Mouse (Mus musculus) left cerebral cortex, postnatal 14 days (tissue): ENCODE measurements at regions not wholly inside any gene's neighbourhood (a gene's known extent, or its start where the extent isn't known, plus 50 kb on each side); places are given as distances from the start of the nearest gene placed in this dataset.

Source experiments
- DNase-seq, 2 experiments: peaks; one replicate each; pipeline ENCODE4 v3.0.0; 2021 to 2022; ENCODE audit warnings: low spot score in 2 of 2, mixed read lengths in 1 of 2
- intact Hi-C: fragments of 180-260 bp; cut with DNase I; formaldehyde crosslinking; loops from one replicate; pipeline ENCODE4 v1.15.1; 2025

DNA sequence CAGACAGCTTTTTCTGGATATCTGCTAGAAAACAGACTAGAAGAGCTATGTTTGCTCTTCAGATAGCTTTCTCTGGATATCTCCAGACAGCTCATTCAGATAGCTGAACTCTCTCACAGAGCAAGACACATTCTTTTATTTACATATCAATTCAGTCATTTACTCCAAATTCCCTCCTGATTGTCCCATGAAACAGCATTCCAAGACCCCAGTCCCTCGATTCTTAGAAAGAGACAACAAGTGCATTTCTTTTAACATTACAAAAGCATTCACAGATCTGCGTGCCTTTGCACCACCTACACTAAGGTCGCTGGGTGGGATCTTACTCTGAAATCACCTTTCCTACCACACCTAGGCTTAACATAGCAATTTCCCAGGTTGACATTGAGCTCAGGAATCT, 1039.5 kb upstream of the Ddx18 start:
- intact Hi-C loops: no loop called here
- no peak for DNase-seq

DNA sequence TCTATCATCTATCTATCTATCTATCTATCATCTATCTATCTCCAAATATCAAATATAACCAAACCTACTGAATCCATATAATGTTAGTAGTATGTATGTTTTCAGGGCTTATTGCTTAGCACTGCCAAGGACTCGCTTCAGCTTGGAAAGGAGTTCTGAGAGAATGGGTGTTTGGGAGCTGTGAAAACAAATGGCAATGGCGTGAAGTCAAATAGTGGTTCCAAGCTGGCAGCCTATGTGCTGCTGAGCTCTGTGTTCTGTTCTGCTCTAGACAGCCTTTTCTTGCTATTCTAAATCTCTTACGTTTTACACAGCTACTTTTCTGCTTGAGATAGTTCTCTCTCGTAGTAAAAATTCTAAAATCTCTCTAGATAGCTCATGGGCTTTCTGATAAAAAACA, 1008.2 kb upstream of the Ddx18 start:
- intact Hi-C loops: no loop called here
- peak; percentile 13 to 37 for DNase-seq

DNA sequence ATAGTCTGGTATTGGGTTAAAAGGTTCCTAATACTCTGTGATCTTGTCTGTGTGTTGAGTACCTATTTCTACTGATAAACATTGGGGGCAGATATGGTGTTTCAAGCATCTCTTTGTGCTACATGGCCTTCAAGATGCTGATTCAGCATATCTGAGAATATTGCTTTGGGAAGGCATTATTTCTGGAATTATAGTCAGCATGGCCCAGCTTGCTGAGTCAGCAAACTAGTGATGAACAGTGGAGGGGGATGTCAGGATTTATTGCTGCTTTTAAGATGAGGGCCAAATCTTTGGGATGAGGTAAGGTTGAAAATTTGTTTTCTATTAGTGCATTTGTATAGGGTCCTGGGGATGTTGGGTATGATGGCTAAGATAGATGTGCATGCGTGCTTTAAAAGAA, 983.8 kb upstream of the Ddx18 start:
- DNase-seq: no peak
- intact Hi-C loops: no loop called here

DNA sequence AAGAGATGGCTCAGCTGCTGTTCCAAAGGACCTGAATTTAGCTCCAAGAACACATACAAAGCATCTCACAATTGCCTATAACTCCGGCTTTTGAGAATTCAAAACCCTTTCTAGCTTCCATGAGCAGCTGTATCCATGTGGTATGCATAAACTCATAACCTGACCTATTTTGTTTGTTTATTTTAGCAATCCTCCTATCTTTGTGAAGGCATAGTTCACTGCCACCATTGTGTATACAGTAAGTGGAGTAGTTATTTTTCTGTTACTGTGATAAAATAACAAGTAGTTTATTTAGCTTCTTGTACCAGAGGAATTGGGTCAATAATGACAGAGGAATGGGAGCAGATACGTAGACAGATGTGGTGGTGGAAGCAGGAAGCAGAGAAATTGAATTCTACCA, 941.8 kb upstream of the Ddx18 start:
- DNase-seq: no peak
- intact Hi-C loops: no loop called here

DNA sequence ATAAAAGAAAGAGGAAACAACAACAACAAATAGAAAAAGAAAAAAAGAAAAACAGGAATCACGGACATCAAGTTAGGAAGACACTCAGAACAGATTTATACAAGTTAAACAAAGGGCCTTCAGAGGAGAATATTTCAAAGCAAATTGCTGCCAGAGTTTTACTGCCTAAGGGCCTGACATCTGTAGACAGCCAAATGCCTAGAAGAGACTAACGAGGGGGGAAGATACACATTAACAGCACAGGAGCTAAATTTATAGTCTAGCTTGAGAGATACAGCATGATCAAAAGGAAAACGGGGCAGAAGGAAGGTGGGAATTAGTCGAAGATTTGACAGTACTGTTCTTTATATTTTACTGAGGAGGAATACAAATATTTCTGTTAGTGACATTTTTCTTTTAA, 933.9 kb upstream of the Ddx18 start:
- peak in 1 of 2 experiments; percentile 3 for DNase-seq
- intact Hi-C loops: no loop called here

DNA sequence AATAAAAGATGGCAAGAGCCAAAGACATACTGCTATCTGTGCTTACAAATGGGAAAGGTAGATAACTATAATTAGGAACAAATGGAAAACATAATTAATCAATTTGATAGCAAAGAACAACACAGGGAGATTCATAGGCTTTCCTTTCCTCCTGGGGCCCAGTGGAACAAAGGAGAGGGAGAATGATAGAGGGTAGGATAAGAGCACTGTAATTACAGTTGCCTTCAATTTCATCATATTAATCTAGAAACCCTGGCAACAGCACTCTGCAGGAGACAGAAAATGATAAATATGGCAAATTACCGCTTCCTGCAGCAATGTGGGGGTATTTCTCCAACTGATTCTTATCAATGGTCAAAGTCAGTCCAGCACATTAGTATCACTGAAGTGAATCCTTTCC, 910.2 kb upstream of the Ddx18 start:
- DNase-seq: no peak
- intact Hi-C loops: no loop called here

DNA sequence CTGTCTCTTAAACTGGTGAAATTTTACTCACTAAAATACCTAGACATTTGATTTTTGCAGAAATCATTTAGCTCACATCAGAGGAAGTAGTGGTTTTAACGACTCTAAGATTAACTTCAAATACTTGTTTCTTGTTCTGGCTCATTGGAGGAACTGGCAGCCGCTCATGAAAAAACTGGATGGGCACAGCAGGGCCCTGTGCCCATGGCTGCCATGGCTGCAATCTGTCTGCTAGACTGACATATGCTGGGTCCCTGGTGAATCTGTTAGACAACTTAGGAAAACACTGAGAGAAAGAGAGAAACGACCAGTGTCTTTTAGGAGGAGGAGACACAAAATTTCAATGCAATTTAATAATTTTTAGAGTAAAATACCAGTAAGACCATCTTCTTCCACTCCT, 896.1 kb upstream of the Ddx18 start:
- intact Hi-C loops: no loop called here
- DNase-seq: peak in 1 of 2 experiments; percentile 3

DNA sequence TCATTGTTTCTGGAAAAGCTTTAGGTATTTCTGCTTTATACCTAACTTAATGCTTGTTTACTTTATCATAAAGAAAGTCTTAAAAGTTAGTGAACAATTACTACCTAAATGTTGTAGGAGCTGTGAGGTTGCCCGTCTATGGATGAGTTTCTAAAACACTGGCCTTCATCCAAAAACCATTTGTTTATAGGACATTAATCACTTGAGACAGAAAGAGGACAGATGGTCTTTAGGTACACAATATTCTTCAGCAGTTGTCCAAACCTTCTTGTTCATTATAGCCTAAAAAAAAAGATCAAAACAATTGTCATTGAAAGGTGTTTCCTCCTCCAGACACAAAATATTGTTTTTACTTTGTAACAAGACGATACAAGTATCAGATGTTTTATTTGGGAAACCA, 891.3 kb upstream of the Ddx18 start:
- intact Hi-C loops: no loop called here
- DNase-seq: no peak

DNA sequence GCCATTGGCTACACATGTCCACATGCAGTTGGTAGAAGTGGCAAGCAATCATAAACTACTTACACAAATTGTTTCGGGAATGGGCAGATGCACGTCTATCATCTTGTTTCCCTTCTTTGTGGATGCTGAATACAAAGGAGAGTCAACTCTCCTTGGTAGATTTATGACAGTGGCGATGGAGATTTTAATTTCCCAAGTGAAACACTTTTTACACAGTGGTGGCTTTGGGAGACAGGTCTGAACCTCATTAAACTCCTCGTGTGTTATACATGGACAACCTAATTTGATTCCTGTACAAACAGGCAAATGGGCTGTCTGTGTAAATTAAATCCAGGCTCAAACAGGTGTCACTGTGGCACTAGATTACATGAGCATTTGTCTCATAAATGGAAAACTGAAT, 887.1 kb upstream of the Ddx18 start:
- no peak for DNase-seq
- intact Hi-C loops: no loop called here

DNA sequence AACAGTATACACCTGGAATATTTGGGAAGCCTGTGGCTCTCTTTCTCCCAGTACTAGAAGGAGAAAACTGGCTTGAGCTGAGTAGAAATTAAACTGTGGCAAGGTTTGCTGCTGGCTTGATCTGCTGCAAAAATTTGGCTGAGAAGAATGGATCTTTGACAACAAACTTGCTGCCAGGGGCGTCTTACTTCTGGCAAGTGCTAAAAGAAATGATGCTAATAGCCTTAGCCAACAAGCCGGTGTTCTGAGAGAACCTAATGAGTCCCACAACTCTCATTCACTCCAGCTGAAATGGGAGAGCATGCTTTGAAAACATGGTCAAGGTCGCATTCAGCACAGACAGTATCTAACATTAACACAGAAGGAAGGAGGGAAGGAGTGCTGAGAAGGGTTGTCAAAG, 885.8 kb upstream of the Ddx18 start:
- intact Hi-C loops: no loop called here
- no peak for DNase-seq

DNA sequence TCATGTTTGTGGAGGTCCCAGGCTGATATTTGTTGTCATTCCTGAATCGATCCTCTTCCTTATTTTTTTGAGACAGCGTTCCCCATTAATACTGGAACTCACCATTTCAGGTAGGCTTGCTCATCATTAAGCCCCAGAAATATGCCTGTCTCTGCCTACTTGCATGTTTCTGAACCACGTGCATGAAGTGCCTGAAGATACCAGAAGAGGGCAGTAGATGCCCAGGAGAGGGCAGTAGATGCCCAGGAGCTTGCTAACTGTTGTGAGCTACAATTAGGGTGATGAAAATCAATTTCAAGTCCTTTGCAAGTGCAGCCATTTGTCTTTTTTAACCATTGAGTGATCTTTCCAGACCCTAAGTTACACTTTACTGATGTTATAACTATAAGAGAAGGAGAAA, 871.6 kb upstream of the Ddx18 start:
- intact Hi-C loops: no loop called here

DNA sequence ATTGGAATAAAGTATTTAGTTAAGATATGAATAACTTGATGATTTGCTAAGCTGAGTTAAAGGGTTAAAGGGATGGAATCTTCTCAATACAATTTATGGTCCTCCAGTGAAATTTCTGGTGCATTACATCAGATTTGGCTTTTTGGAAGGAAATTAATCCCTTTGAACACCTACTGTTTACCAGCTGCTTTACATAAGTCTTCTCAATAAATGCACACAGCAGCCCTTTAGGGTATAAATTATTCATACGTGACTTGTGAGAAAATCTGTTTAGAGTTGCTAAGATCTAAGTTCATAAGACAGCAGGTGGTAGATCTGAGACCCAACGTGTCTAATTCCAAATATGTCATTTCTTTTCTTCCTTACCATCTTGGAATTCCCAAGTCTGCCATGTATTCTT, 855.7 kb upstream of the Ddx18 start:
- intact Hi-C loops: no loop called here
- DNase-seq: no peak

More for the DNA sequence above, 871.6 kb upstream of the Ddx18 start:
- DNase-seq: no peak

DNA sequence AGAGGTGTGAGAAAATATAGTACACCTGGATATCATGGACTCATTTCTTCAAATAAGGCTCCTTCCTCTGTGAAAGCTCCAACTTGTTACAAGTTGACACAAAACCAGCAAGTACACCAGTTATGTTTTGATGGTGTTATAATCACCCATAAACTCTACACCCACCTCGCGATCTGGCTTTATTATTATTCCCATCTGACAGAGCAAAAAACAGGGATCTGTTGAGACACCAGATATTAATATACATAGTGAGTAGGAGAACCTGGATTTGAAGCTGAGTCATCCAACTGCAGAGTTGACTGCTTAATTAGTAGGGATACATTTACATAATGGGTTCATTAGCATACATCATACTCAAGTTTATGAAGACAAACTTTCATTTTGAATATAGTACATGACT, 828.6 kb upstream of the Ddx18 start:
- DNase-seq: peak; percentile 5 to 13

DNA sequence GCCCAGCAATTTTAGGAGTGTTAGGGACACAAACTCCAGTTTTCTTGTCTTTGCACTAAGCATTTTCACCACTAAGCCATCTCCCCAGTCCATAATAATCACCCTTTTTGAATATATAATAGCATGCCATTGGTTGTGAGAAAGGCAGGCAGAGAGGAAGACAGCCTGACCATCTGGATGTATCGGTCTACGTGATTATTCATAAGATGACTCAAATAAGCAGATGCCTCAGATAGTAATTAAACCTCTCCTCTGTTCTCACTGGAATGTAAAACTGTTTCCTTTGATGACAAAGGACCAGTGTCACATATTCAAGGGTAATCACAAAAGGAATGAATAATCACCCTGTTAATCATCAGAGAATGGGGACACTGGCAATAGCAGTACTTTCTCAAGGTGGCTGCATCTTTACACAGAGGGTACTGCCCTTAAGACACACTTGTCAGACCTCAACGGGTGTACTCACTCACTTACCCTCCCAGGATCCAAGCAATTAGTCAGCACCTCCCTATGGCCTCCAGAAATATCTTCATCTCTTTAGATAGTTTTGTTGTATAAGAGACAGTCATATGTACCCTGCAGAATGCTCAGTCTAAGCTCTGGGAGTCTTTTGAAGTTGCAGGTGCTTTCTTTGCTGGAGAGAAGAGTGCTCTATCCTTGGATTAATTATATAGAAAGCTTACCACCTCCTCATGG, 826.0 kb upstream of the Ddx18 start:
- DNase-seq: peak in 1 of 2 experiments; percentile 8
- intact Hi-C loops: no loop called here

More for the DNA sequence above, 828.6 kb upstream of the Ddx18 start:
- intact Hi-C loops: no loop called here

DNA sequence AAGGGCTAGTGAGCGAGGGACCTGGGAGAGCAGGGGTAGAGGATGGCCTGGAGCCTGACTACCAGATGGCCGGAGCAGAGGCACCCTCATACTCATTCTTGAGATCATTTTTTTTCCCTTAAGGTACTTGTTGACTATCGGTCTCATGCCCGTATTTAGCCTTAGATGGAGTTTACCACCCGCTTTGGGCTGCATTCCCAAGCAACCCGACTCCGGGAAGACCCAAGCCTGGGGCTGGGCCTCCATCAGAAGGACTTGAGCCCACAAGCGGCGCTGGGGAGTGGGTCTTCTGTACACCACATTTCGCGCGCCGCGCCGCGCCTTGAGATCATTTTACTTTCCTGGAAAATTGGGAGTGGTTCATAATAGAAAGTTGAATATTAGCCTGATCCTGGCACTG, 789.2 kb upstream of the Ddx18 start:
- DNase-seq: peak; percentile 96 to 98
- intact Hi-C loops: no loop called here

DNA sequence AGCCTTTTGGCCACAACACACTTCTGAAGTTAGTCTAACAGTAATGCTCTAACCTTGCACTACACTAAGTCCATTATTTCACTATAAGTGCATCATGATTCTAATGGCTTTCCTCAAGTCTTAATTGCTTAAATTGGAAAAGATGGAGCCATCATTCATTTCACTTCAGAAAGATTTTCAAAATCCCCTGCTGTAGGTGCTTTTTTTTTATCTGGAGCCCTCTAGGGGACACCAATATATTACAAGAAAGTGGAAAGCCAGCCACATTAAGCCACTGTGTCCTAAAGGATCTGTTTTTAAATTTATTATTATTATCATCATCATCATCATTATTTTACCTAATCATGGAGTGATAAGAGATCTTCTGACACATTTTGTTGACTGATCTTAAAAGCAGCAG, 783.7 kb upstream of the Ddx18 start:
- intact Hi-C loops: no loop called here
- peak; percentile 5 to 7 for DNase-seq

DNA sequence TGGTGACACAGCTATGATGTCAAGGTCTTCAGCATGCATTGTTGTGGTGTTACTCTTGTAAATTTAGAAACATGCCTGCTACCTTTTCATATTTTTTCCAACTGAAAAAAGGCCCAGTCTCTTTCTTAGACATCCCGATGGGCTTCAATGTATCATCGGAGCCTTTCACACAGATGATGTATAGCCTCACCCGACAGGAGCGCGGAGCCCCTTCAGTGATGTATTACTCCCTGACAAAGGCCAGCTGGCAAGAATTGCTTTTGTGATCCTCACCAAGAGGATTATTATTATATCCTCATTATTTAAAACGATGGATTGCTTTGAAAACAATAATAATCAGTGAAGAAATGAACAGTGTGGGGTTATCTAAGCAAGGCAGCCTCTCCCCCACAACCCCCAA, 765.5 kb upstream of the Ddx18 start:
- DNase-seq: no peak
- intact Hi-C loops: no loop called here

DNA sequence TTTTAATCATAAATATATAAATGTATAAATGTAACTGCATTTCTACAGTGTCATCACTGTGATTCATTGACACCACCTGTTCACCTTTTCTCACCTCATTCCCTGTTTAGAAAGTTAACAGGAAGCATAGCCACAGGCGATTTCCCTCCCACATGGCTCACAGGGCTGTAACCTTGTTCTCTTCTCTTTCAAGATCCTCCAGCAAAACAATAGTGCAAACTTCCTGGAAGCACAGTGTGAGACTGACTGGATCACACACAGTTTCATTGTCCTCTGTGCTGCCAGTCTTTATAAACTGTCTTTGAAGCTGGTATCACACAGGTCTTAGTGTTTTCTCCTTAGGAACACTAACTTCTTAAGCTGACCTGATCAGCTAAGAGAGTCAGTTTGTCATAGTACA, 760.5 kb upstream of the Ddx18 start:
- DNase-seq: no peak
- intact Hi-C loops: no loop called here
